Mouse (Mus musculus) MEL (cell line): ENCODE data around the gene Rxrb. TPM values are rescaled to one million over a fixed set of nuclear protein-coding genes. Genes with fewer than 3 reads are reported as not detected.

Experiments used
- DNase-seq: peaks from one replicate; pipeline ENCODE4 v3.0.0; 2011; ENCODE audit warnings: low read depth, low spot score
- H3K27ac ChIP-seq: 2 replicates; pipeline ENCODE4 v1.5.1; 2012; ENCODE audit warnings: low read depth, mild to moderate bottlenecking, control low read depth, low read length, moderate library complexity; ENCODE audit not compliant: control insufficient read depth
- H3K27me3 ChIP-seq, 2 experiments: fragments of 150-350 bp in 1 of 2; sonication (generic) in 1 of 2; 2 replicates each; pipeline ENCODE4 v1.6.1; 2012; ENCODE audit warnings: low read length in 2 of 2, mild to moderate bottlenecking in 2 of 2, improper control_type of control experiment in 1 of 2, moderate library complexity in 1 of 2; ENCODE audit not compliant: insufficient read depth in 2 of 2, control insufficient read depth in 1 of 2
- H3K36me3 ChIP-seq, 2 experiments: 2 replicates each; pipeline ENCODE4 v1.6.1; 2012 to 2014; ENCODE audit warnings: low read length in 2 of 2, improper control_type of control experiment in 1 of 2, inconsistent platforms in 1 of 2, mild to moderate bottlenecking in 1 of 2; ENCODE audit not compliant: insufficient read depth in 2 of 2, control insufficient read depth in 1 of 2
- H3K4me1 ChIP-seq, 2 experiments: fragments of 150-350 bp in 1 of 2; sonication (generic) in 1 of 2; 2 replicates each; pipeline ENCODE4 v1.6.1; 2012; ENCODE audit warnings: low read length in 2 of 2, improper control_type of control experiment in 1 of 2, mild to moderate bottlenecking in 1 of 2; ENCODE audit not compliant: insufficient read depth in 2 of 2, control insufficient read depth in 1 of 2
- H3K4me3 ChIP-seq, 2 experiments: fragments of 150-350 bp in 1 of 2; sonication (generic) in 1 of 2; 2 replicates each; pipeline ENCODE4 v1.5.1; 2012; ENCODE audit warnings: low read depth in 2 of 2, low read length in 2 of 2, mild to moderate bottlenecking in 2 of 2, moderate library complexity in 2 of 2, control low read depth in 1 of 2, improper control_type of control experiment in 1 of 2; ENCODE audit not compliant: control insufficient read depth in 1 of 2, insufficient read depth in 1 of 2
- H3K79me2 ChIP-seq: 2 replicates; pipeline ENCODE4 v1.6.1; 2012; ENCODE audit warnings: mild to moderate bottlenecking, low read length, moderate library complexity; ENCODE audit not compliant: control insufficient read depth, poor library complexity, insufficient read depth
- H3K9ac ChIP-seq: 2 replicates; pipeline ENCODE4 v1.6.1; 2012; ENCODE audit warnings: low read depth, mild to moderate bottlenecking, control low read depth, low read length, moderate library complexity; ENCODE audit not compliant: control insufficient read depth, poor library complexity, severe bottlenecking
- H3K9me3 ChIP-seq: fragments of 150-350 bp; sonication (generic); replicated peaks from 2 replicates; pipeline ENCODE4 v1.6.1; 2012; ENCODE audit warnings: mild to moderate bottlenecking, low read length, improper control_type of control experiment, moderate library complexity; ENCODE audit not compliant: insufficient read depth
- BHLHE40 ChIP-seq: IDR thresholded peaks from 2 replicates; pipeline ENCODE4 v1.6.1; 2012; ENCODE audit warnings: low read depth, mild to moderate bottlenecking, inconsistent platforms, low read length, improper control_type of control experiment, borderline replicate concordance
- CHD2 ChIP-seq: IDR thresholded peaks from 2 replicates; pipeline ENCODE4 v1.6.1; 2011; ENCODE audit warnings: low read length, improper control_type of control experiment
- CTCF ChIP-seq, 3 experiments: IDR thresholded peaks in 2 of 3; conservative IDR thresholded peaks in 1 of 3; 2 replicates each; pipeline ENCODE4 v1.5.1; 2011 to 2012; ENCODE audit warnings: low read length in 3 of 3, low read depth in 2 of 3, mild to moderate bottlenecking in 2 of 3, improper control_type of control experiment in 1 of 3, inconsistent platforms in 1 of 3, mixed read lengths in 1 of 3, moderate library complexity in 1 of 3; ENCODE audit not compliant: control insufficient read depth in 1 of 3, insufficient read depth in 1 of 3, poor library complexity in 1 of 3, severe bottlenecking in 1 of 3
- E2F4 ChIP-seq: IDR thresholded peaks from 2 replicates; pipeline ENCODE4 v1.6.1; 2011; ENCODE audit warnings: low read depth, low read length, improper control_type of control experiment, borderline replicate concordance
- ELF1 ChIP-seq: IDR thresholded peaks from 2 replicates; pipeline ENCODE4 v1.6.1; 2014; ENCODE audit warnings: low read depth, mild to moderate bottlenecking, inconsistent platforms, low read length, improper control_type of control experiment, moderate library complexity
- EP300 ChIP-seq, 2 experiments: IDR thresholded peaks; 2 replicates each; pipeline ENCODE4 v1.6.1; 2011; ENCODE audit warnings: improper control_type of control experiment in 2 of 2, low read length in 2 of 2, low read depth in 1 of 2, mild to moderate bottlenecking in 1 of 2
- ETS1 ChIP-seq: IDR thresholded peaks from 2 replicates; pipeline ENCODE4 v1.6.1; 2012; ENCODE audit warnings: low read depth, mild to moderate bottlenecking, inconsistent platforms, low read length, improper control_type of control experiment, moderate library complexity
- GABPA ChIP-seq: IDR thresholded peaks from 2 replicates; pipeline ENCODE4 v1.6.1; 2012; ENCODE audit warnings: low read depth, mild to moderate bottlenecking, inconsistent platforms, low read length, improper control_type of control experiment, moderate library complexity
- HCFC1 ChIP-seq: IDR thresholded peaks from 2 replicates; pipeline ENCODE4 v1.6.1; 2012; ENCODE audit warnings: low read depth, mild to moderate bottlenecking, inconsistent platforms, low read length, improper control_type of control experiment, moderate library complexity
- KAT2A ChIP-seq: conservative IDR thresholded peaks from 2 replicates; pipeline ENCODE4 v1.6.1; 2012; ENCODE audit warnings: low read depth, low read length, improper control_type of control experiment, inconsistent platforms
- MAFK ChIP-seq: IDR thresholded peaks from 2 replicates; pipeline ENCODE4 v1.6.1; 2011; ENCODE audit warnings: low read depth, mild to moderate bottlenecking, low read length, improper control_type of control experiment, borderline replicate concordance
- MAX ChIP-seq: IDR thresholded peaks from 2 replicates; pipeline ENCODE4 v1.6.1; 2011; ENCODE audit warnings: low read length, improper control_type of control experiment
- MYB ChIP-seq: IDR thresholded peaks from 2 replicates; pipeline ENCODE4 v1.6.1; 2011; ENCODE audit warnings: mild to moderate bottlenecking, low read depth, low read length, improper control_type of control experiment
- MYC ChIP-seq: IDR thresholded peaks from 2 replicates; pipeline ENCODE4 v1.6.1; 2011; ENCODE audit warnings: low read depth, mild to moderate bottlenecking, low read length, improper control_type of control experiment, moderate library complexity
- NELFE ChIP-seq: IDR thresholded peaks from 2 replicates; pipeline ENCODE4 v1.6.1; 2011; ENCODE audit warnings: low read depth, low read length, improper control_type of control experiment
- NRF1 ChIP-seq: IDR thresholded peaks from 2 replicates; pipeline ENCODE4 v1.6.1; 2014; ENCODE audit warnings: low read depth, mild to moderate bottlenecking, inconsistent platforms, low read length, improper control_type of control experiment, moderate library complexity; ENCODE audit not compliant: poor library complexity, insufficient read depth, severe bottlenecking
- POLR2A ChIP-seq, 2 experiments: IDR thresholded peaks; 2 replicates each; pipeline ENCODE4 v1.6.1; 2011 to 2012; ENCODE audit warnings: low read length in 2 of 2, mild to moderate bottlenecking in 2 of 2, control low read depth in 1 of 2, improper control_type of control experiment in 1 of 2, low read depth in 1 of 2, moderate library complexity in 1 of 2; ENCODE audit not compliant: control insufficient read depth in 1 of 2, insufficient read depth in 1 of 2, poor library complexity in 1 of 2
- POLR2AphosphoS5 ChIP-seq: IDR thresholded peaks from 2 replicates; pipeline ENCODE4 v1.6.1; 2012; ENCODE audit warnings: low read depth, borderline replicate concordance, mild to moderate bottlenecking, inconsistent platforms, low read length, moderate library complexity, mixed read lengths
- RAD21 ChIP-seq: IDR thresholded peaks from 2 replicates; pipeline ENCODE4 v1.6.1; 2011; ENCODE audit warnings: mild to moderate bottlenecking, low read depth, low read length, improper control_type of control experiment
- RCOR1 ChIP-seq: IDR thresholded peaks from 2 replicates; pipeline ENCODE4 v1.6.1; 2012; ENCODE audit warnings: low read depth, mild to moderate bottlenecking, inconsistent platforms, low read length, improper control_type of control experiment
- SIN3A ChIP-seq: IDR thresholded peaks from 2 replicates; pipeline ENCODE4 v1.6.1; 2012; ENCODE audit warnings: low read length, improper control_type of control experiment, inconsistent platforms
- SMC3 ChIP-seq: IDR thresholded peaks from 2 replicates; pipeline ENCODE4 v1.6.1; 2011; ENCODE audit warnings: low read depth, low read length, improper control_type of control experiment
- TAL1 ChIP-seq: IDR thresholded peaks from 2 replicates; pipeline ENCODE4 v1.6.1; 2012; ENCODE audit warnings: mild to moderate bottlenecking, inconsistent platforms, low read length, moderate library complexity, mixed read lengths
- TBP ChIP-seq: IDR thresholded peaks from 2 replicates; pipeline ENCODE4 v1.8.0; 2011; ENCODE audit warnings: low read depth, low read length, improper control_type of control experiment
- TCF12 ChIP-seq: IDR thresholded peaks from 2 replicates; pipeline ENCODE4 v1.6.1; 2014; ENCODE audit warnings: low read depth, mild to moderate bottlenecking, inconsistent platforms, low read length, improper control_type of control experiment, moderate library complexity
- UBTF ChIP-seq: IDR thresholded peaks from 2 replicates; pipeline ENCODE4 v1.6.1; 2012; ENCODE audit warnings: low read depth, mild to moderate bottlenecking, inconsistent platforms, low read length, improper control_type of control experiment, moderate library complexity, borderline replicate concordance; ENCODE audit not compliant: insufficient read depth
- USF2 ChIP-seq, 2 experiments: IDR thresholded peaks; 2 replicates each; pipeline ENCODE4 v1.6.1; 2011 to 2012; ENCODE audit warnings: improper control_type of control experiment in 2 of 2, low read length in 2 of 2, borderline replicate concordance in 1 of 2, inconsistent platforms in 1 of 2, low read depth in 1 of 2, mild to moderate bottlenecking in 1 of 2; ENCODE audit not compliant: insufficient read depth in 1 of 2
- ZC3H11A ChIP-seq: IDR thresholded peaks from 2 replicates; pipeline ENCODE4 v1.6.1; 2012; ENCODE audit warnings: low read depth, mild to moderate bottlenecking, inconsistent platforms, low read length, improper control_type of control experiment
- ZKSCAN1 ChIP-seq: IDR thresholded peaks from 2 replicates; pipeline ENCODE4 v1.6.1; 2012; ENCODE audit warnings: low read depth, mild to moderate bottlenecking, inconsistent platforms, low read length, improper control_type of control experiment, moderate library complexity
- ZMIZ1 ChIP-seq: IDR thresholded peaks from 2 replicates; pipeline ENCODE4 v1.6.1; 2012; ENCODE audit warnings: low read depth, mild to moderate bottlenecking, inconsistent platforms, low read length, improper control_type of control experiment, moderate library complexity
- ZNF384 ChIP-seq: IDR thresholded peaks from 2 replicates; pipeline ENCODE4 v1.6.1; 2012; ENCODE audit warnings: low read depth, mild to moderate bottlenecking, inconsistent platforms, low read length, improper control_type of control experiment
- polyA plus RNA-seq, 2 experiments: library from polyadenylated mRNA; stranded (reverse) in 1 of 2; unstranded in 1 of 2; fragments of >175 nt in 1 of 2; fragments of >200 nt in 1 of 2; gene quantifications; 2 replicates each; pipeline versions ENCODE4 v1.2.1 to v1.2.4; 2012; ENCODE audit warnings: low replicate concordance in 2 of 2, low read depth in 1 of 2; ENCODE audit not compliant: insufficient read length in 2 of 2, insufficient read depth in 1 of 2, missing spikeins in 1 of 2
- total RNA-seq: library from RNA; depleted of rRNA; stranded (reverse); fragments of 300-350 nt; gene quantifications from 2 replicates; pipeline ENCODE4 v1.2.3, GENCODE M21; 2012

Rxrb gene
- total and polyA plus RNA-seq, 3 experiments: 37.6 to 63.4 TPM; not detected in 1

DNA sequence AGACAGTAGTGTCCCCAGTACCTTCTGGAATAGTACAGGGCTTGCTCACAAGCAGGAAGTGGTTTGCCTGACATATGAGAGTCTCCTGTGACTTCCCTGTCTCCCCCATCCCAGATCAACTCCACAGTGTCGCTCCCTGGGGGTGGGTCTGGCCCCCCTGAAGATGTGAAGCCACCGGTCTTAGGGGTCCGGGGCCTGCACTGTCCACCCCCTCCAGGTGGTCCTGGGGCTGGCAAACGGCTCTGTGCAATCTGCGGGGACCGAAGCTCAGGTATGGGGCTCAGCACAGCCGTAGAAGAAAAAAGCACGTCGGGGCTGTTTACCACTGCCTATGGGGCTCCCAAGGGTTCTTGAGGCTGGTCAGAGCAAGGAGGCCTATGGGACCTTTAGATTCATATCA lies 1.8 kb downstream of the Rxrb start:
- peaks cover 2 to 21% of the 10 kb centered on the region in 2 experiments; a peak in 3 of 4 replicates for H3K4me1 ChIP-seq
- H3K9me3 ChIP-seq: no peaks in the 10 kb centered on the region
- H3K9ac ChIP-seq: peak overlapping the region; percentile 99
- no peak for DNase-seq
- H3K36me3 ChIP-seq: peaks cover 3 to 14% of the 10 kb centered on the region in 2 experiments; a peak in 3 of 4 replicates
- H3K4me3 ChIP-seq: peak overlapping the region; percentile 90 to 100
- no peaks in the 10 kb centered on the region for H3K27me3 ChIP-seq
- TF ChIP-seq CTCF (IDR thresholded peaks at IDR 0.05 in 2 of 3, conservative IDR thresholded peaks at IDR 0.05 in 1 of 3; ENCODE audit: control insufficient read depth in 1 of 3, insufficient read depth in 1 of 3, low read depth in 2 of 3, low read length in 3 of 3, poor library complexity in 1 of 3, severe bottlenecking in 1 of 3): no peak
- H3K79me2 ChIP-seq: peaks cover 39% of the 10 kb centered on the region
- H3K27ac ChIP-seq: peak overlapping the region; percentile 75

DNA sequence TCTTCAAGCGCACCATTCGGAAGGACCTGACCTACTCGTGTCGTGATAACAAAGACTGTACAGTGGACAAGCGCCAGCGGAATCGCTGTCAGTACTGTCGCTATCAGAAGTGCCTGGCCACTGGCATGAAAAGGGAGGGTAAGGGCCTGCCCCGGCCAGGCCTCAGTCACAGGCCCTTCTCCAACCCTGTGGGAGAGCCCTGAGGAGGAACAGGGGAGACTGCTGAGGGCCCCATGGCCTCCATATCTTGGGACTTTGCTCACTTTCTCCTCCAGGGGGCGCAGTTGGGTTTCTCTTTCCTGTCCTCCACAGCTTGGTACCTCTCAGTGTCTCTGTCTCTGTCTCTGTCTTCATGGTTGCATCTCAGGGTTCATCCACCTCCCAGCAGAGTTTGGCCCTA lies 2.5 kb downstream of the Rxrb start:
- no peaks in the 10 kb centered on the region for H3K27me3 ChIP-seq
- no peak overlapping the region for H3K4me3 ChIP-seq
- peaks cover 2 to 14% of the 10 kb centered on the region in 2 experiments; a peak in 3 of 4 replicates for H3K36me3 ChIP-seq
- H3K9ac ChIP-seq: no peak overlapping the region
- H3K79me2 ChIP-seq: peaks cover 39% of the 10 kb centered on the region
- no peaks in the 10 kb centered on the region for H3K9me3 ChIP-seq
- peaks cover 2 to 21% of the 10 kb centered on the region in 2 experiments; a peak in 3 of 4 replicates for H3K4me1 ChIP-seq
- no peak overlapping the region for H3K27ac ChIP-seq
- peak; percentile 87 for DNase-seq
- TF ChIP-seq SMC3 (peak; percentile 69), UBTF (no peak), HCFC1 (no peak; the same call in 1 of the 2 replicates), ZNF384 (no peak), ELF1 (no peak), GABPA (no peak), POLR2AphosphoS5 (no peak), BHLHE40 (no peak), CHD2 (no peak), USF2 (IDR thresholded peaks at IDR 0.05; ENCODE audit: borderline replicate concordance in 1 of 2, insufficient read depth in 1 of 2, low read depth in 1 of 2, low read length in 2 of 2) (no peak), SIN3A (peak; percentile 49; the same call in 1 of the 2 replicates), ZKSCAN1 (no peak), MAFK (no peak), RAD21 (peak; percentile 36), NRF1 (no peak), MYC (no peak), TBP (no peak), NELFE (no peak), CTCF (IDR thresholded peaks at IDR 0.05 in 2 of 3, conservative IDR thresholded peaks at IDR 0.05 in 1 of 3; ENCODE audit: control insufficient read depth in 1 of 3, insufficient read depth in 1 of 3, low read depth in 2 of 3, low read length in 3 of 3, poor library complexity in 1 of 3, severe bottlenecking in 1 of 3) (peak; percentile 78 to 85 (median 84)), KAT2A (no peak), MYB (no peak), RCOR1 (no peak), MAX (no peak; the same call in 1 of the 2 replicates), TCF12 (no peak), E2F4 (no peak), POLR2A (IDR thresholded peaks at IDR 0.05; ENCODE audit: control insufficient read depth in 1 of 2, insufficient read depth in 1 of 2, low read depth in 1 of 2, low read length in 2 of 2, poor library complexity in 1 of 2) (no peak), EP300 (IDR thresholded peaks at IDR 0.05; ENCODE audit: low read depth in 1 of 2, low read length in 2 of 2) (no peak), TAL1 (no peak), ETS1 (no peak), ZMIZ1 (no peak), ZC3H11A (peak; percentile 35; the same call in 1 of the 2 replicates)
